Mouse (Mus musculus) cerebellum, postnatal 25 days (tissue): ENCODE data around the gene Atp6v1g1.

Experiments used
- DNase-seq, 2 experiments: peaks; one replicate each; pipeline ENCODE4 v3.0.0; 2021; ENCODE audit warnings: mixed read lengths in 2 of 2

The Atp6v1g1 gene

GRCm38 (mm10) chr4:63544494-63545230 lies at the start of gene Atp6v1g1:
TSS of gene Atp6v1g1 (plus strand) at chr4:63544772.
- peak; percentile 96 for DNase-seq

GRCm38 (mm10) chr4:63494967-63495914 lies 49.3 kb upstream of the Atp6v1g1 start:
- DNase-seq, result peak; percentile 25 to 37

- peak; percentile 25 to 64 for DNase-seq
Observed at GRCm38 (mm10) chr4:63495915-63496278, 48.7 kb upstream of the Atp6v1g1 start, which contains the start of gene Whrn. TSS of gene Whrn (minus strand) at chr4:63495991.

GRCm38 (mm10) chr4:63496312-63496711 lies 48.3 kb upstream of the Atp6v1g1 start:
- no peak for DNase-seq

- no peak for DNase-seq
Observed at GRCm38 (mm10) chr4:63498346-63498745, 46.2 kb upstream of the Atp6v1g1 start.

- DNase-seq, result no peak
Observed at GRCm38 (mm10) chr4:63501050-63501449, 43.5 kb upstream of the Atp6v1g1 start.

- no peak for DNase-seq
Observed at GRCm38 (mm10) chr4:63503949-63504348, 40.6 kb upstream of the Atp6v1g1 start.

GRCm38 (mm10) chr4:63507478-63507877 lies 37.1 kb upstream of the Atp6v1g1 start:
- no peak for DNase-seq

- DNase-seq, result peak; percentile 72 to 84
Observed at GRCm38 (mm10) chr4:63508232-63508631, 36.3 kb upstream of the Atp6v1g1 start.

GRCm38 (mm10) chr4:63512921-63513320 lies 31.7 kb upstream of the Atp6v1g1 start:
- DNase-seq, result no peak

- no peak for DNase-seq
Observed at GRCm38 (mm10) chr4:63514454-63514984, 30.1 kb upstream of the Atp6v1g1 start.

GRCm38 (mm10) chr4:63515021-63515420 lies 29.6 kb upstream of the Atp6v1g1 start:
- no peak for DNase-seq

- no peak for DNase-seq
Observed at GRCm38 (mm10) chr4:63521813-63522419, 22.7 kb upstream of the Atp6v1g1 start.

GRCm38 (mm10) chr4:63525514-63525913 lies 19.1 kb upstream of the Atp6v1g1 start:
- DNase-seq, result no peak

GRCm38 (mm10) chr4:63528946-63529345 lies 15.6 kb upstream of the Atp6v1g1 start:
- DNase-seq, result no peak

- DNase-seq, result peak in 1 of 2 experiments; percentile 6
Observed at GRCm38 (mm10) chr4:63530409-63530808, 14.2 kb upstream of the Atp6v1g1 start.

- DNase-seq, result no peak
Observed at GRCm38 (mm10) chr4:63537602-63538001, 7.0 kb upstream of the Atp6v1g1 start.

GRCm38 (mm10) chr4:63542209-63542608 lies 2.4 kb upstream of the Atp6v1g1 start:
- DNase-seq, result no peak

GRCm38 (mm10) chr4:63543746-63544493 lies 652 bp upstream of the Atp6v1g1 start:
- peak; percentile 42 to 62 for DNase-seq

GRCm38 (mm10) chr4:63545231-63545958 lies 823 bp downstream of the Atp6v1g1 start:
- peak in 1 of 2 experiments; percentile 12 for DNase-seq

GRCm38 (mm10) chr4:63546441-63547055 lies 2.0 kb downstream of the Atp6v1g1 start:
- no peak for DNase-seq
